Mouse (Mus musculus) cortical plate, adult 2 months (tissue): Measurements from ENCODE around the gene Prkce.

Source experiments
- CTCF ChIP-seq: fragments of 200-500 bp; IDR thresholded peaks from 2 replicates; pipeline ENCODE4 v1.5.1; 2011; ENCODE audit warnings: mild to moderate bottlenecking, control low read depth, low read length; ENCODE audit not compliant: insufficient read depth; ENCODE audit errors: extremely low read depth
- POLR2A ChIP-seq: fragments of 200-500 bp; IDR thresholded peaks from 2 replicates; pipeline ENCODE4 v1.6.1; 2011; ENCODE audit warnings: mild to moderate bottlenecking, low read length, control low read depth; ENCODE audit not compliant: insufficient read depth; ENCODE audit errors: extremely low read depth

- TF ChIP-seq POLR2A = no peak
- no peak for TF ChIP-seq CTCF
Measured at GRCm38 (mm10) chr17:86277032-86277798, 109.6 kb downstream of the Prkce start.
